Mouse (Mus musculus): ENCODE data around the gene Odf3. TPM values are rescaled to one million over a fixed set of nuclear protein-coding genes. Genes with fewer than 3 reads are reported as not detected.
"Not testable (repeated sequence)": the region's sequence is repeated elsewhere in the genome, so short reads cannot be mapped to it uniquely, and the experiment has no call there.

Odf3 gene
- polyA plus RNA-seq, 1 experiment: not detected

- TF ChIP-seq CTCF (IDR thresholded peaks at IDR 0.05; ENCODE audit: extremely low read depth, insufficient read depth, insufficient read length, insufficient replicate concordance) (no peak), POLR2A (IDR thresholded peaks at IDR 0.05; ENCODE audit: low read depth, low read length) (peak; percentile 33; the same call in 1 of the 2 replicates)
- DNase-seq (ENCODE audit: low read depth in 1 of 2, low spot score in 2 of 2): peak; percentile 87 to 95
- Histone ChIP-seq H3K27me3 (ENCODE audit: control insufficient read depth, insufficient read depth, low read length) (no peaks in the 10 kb centered on the region), H3K4me1 (ENCODE audit: control insufficient read depth, insufficient read depth, insufficient read length) (peaks cover 13% of the 10 kb centered on the region; the same call in 1 of the 2 replicates), H3K4me3 (ENCODE audit: extremely low read depth, insufficient read depth, insufficient read length) (peak within 1 kb of the TSS; percentile 82), H3K27ac (ENCODE audit: insufficient read depth, low read length) (peak within 1 kb of the TSS; percentile 71), H3K36me3 (ENCODE audit: control insufficient read depth, insufficient read depth, low read length) (peaks cover 6% of the 10 kb centered on the region)
- WGBS: under 1% methylated on average over 59 of the region's 59 CpGs
Measured at GRCm38 (mm10) chr7:140881696-140882468, 34.3 kb downstream of the Odf3 start, which contains the start of the genes Psmd13 and Sirt3. TSS of gene Psmd13 (plus strand) at chr7:140881968. TSS of gene Sirt3 (minus strand) at chr7:140882309.

- 0% methylated on average over 12 of the region's 12 CpGs for WGBS
- H3K4me3 ChIP-seq (ENCODE audit: extremely low read depth, insufficient read depth, insufficient read length): peak overlapping the region; percentile 82
- peaks cover 12% of the 10 kb centered on the region; the same call in 1 of the 2 replicates for H3K4me1 ChIP-seq (ENCODE audit: control insufficient read depth, insufficient read depth, insufficient read length)
- H3K27ac ChIP-seq (ENCODE audit: insufficient read depth, low read length): peak overlapping the region; percentile 68
- H3K27me3 ChIP-seq (ENCODE audit: control insufficient read depth, insufficient read depth, low read length): no peaks in the 10 kb centered on the region
- no peak for DNase-seq (ENCODE audit: low read depth in 1 of 2, low spot score in 2 of 2)
- TF ChIP-seq CTCF (IDR thresholded peaks at IDR 0.05; ENCODE audit: extremely low read depth, insufficient read depth, insufficient read length, insufficient replicate concordance) (no peak), POLR2A (IDR thresholded peaks at IDR 0.05; ENCODE audit: low read depth, low read length) (no peak)
- H3K36me3 ChIP-seq (ENCODE audit: control insufficient read depth, insufficient read depth, low read length): peaks cover 10% of the 10 kb centered on the region
Measured at GRCm38 (mm10) chr7:140882469-140882803, 34.8 kb downstream of the Odf3 start.

DNA sequence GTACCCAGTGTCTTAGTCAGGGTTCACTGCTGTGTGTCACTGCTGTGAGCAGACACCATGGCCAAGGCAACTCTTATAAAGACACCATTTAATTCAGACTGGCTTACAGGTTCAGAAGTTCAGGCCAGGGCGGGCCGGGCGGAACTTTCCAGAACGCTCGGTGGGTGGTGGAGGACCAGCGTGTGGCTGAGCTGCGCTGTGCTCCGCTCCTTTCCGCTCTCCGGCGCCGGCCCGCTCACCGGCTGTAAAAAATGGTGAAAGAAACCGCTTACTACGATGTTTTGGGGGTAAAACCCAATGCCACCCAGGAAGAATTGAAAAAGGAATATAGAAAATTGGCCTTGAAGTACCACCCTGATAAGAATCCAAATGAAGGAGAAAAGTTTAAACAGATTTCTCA, 43.0 kb downstream of the Odf3 start:
- H3K36me3 ChIP-seq (ENCODE audit: control insufficient read depth, insufficient read depth, low read length): peaks cover 41% of the 10 kb centered on the region
- H3K4me3 ChIP-seq (ENCODE audit: extremely low read depth, insufficient read depth, insufficient read length); H3K27ac ChIP-seq (ENCODE audit: insufficient read depth, low read length); H3K27me3 ChIP-seq (ENCODE audit: control insufficient read depth, insufficient read depth, low read length); DNase-seq (ENCODE audit: low read depth in 1 of 2, low spot score in 2 of 2); H3K4me1 ChIP-seq (ENCODE audit: control insufficient read depth, insufficient read depth, insufficient read length): not testable (repeated sequence)
- WGBS: 97% methylated on average over 16 of the region's 16 CpGs

DNA sequence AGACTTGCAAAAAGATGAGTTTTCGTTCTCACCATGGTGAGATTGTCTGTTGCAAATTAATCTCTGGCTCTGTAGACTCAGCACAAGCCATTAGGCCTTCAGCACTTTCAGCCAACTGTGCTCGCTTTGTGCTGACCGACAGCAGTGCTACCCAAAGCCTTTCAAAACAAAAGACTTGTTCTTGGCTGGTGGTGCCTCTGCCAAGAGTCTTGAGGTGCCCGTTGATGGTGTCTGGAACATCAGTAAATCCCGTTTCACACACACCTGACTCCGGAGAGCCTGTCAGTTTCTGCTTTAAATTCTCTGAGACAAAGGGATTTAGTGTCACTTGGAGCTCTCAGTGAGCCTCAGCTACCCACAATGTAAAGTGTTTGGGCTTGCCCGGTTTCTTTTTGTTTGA, 46.4 kb downstream of the Odf3 start:
- 93% methylated on average over 7 of the region's 7 CpGs for WGBS
- DNase-seq (ENCODE audit: low read depth in 1 of 2, low spot score in 2 of 2): no peak
- no peaks in the 10 kb centered on the region for H3K27me3 ChIP-seq (ENCODE audit: control insufficient read depth, insufficient read depth, low read length)
- peaks cover 34% of the 10 kb centered on the region for H3K36me3 ChIP-seq (ENCODE audit: control insufficient read depth, insufficient read depth, low read length)
- H3K4me3 ChIP-seq (ENCODE audit: extremely low read depth, insufficient read depth, insufficient read length): no peak overlapping the region
- no peak overlapping the region for H3K27ac ChIP-seq (ENCODE audit: insufficient read depth, low read length)
- no peaks in the 10 kb centered on the region for H3K4me1 ChIP-seq (ENCODE audit: control insufficient read depth, insufficient read depth, insufficient read length)
- TF ChIP-seq POLR2A (IDR thresholded peaks at IDR 0.05; ENCODE audit: low read depth, low read length): no peak
- TF ChIP-seq CTCF (IDR thresholded peaks at IDR 0.05; ENCODE audit: extremely low read depth, insufficient read depth, insufficient read length, insufficient replicate concordance): no peak

GRCm38 (mm10) chr7:140894611-140895010, 47.0 kb downstream of the Odf3 start:
- no peaks in the 10 kb centered on the region for H3K4me1 ChIP-seq (ENCODE audit: control insufficient read depth, insufficient read depth, insufficient read length)
- H3K4me3 ChIP-seq (ENCODE audit: extremely low read depth, insufficient read depth, insufficient read length): no peak overlapping the region
- no peak overlapping the region for H3K27ac ChIP-seq (ENCODE audit: insufficient read depth, low read length)
- H3K27me3 ChIP-seq (ENCODE audit: control insufficient read depth, insufficient read depth, low read length): no peaks in the 10 kb centered on the region
- no peak for TF ChIP-seq POLR2A (IDR thresholded peaks at IDR 0.05; ENCODE audit: low read depth, low read length)
- TF ChIP-seq CTCF (IDR thresholded peaks at IDR 0.05; ENCODE audit: extremely low read depth, insufficient read depth, insufficient read length, insufficient replicate concordance): no peak
- no peak for DNase-seq (ENCODE audit: low read depth in 1 of 2, low spot score in 2 of 2)
- H3K36me3 ChIP-seq (ENCODE audit: control insufficient read depth, insufficient read depth, low read length): peaks cover 30% of the 10 kb centered on the region
- 92% methylated on average over 3 of the region's 3 CpGs for WGBS

DNA sequence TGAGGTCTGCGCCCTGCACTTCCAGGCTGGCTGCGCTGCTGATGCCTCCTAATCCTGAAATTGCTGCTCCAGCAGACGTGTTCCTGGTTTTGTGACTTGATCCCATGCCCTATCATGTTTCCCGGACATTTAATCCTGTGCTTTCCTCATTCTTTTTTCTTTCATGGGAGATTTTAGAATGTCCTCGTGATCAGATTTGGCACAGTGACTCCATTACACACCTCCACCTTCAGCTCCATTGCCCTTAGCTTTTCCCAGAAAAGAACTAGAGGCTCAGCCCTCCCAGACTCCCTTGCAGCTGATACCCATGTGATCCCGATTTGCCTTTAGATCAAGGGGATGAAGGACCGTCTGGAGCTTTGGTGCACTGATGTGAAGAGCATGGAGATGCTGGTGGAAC, 50.3 kb downstream of the Odf3 start:
- no peak overlapping the region for H3K27ac ChIP-seq (ENCODE audit: insufficient read depth, low read length)
- no peaks in the 10 kb centered on the region for H3K4me1 ChIP-seq (ENCODE audit: control insufficient read depth, insufficient read depth, insufficient read length)
- no peaks in the 10 kb centered on the region for H3K27me3 ChIP-seq (ENCODE audit: control insufficient read depth, insufficient read depth, low read length)
- WGBS: 95% methylated on average over 7 of the region's 7 CpGs
- peaks cover 24% of the 10 kb centered on the region for H3K36me3 ChIP-seq (ENCODE audit: control insufficient read depth, insufficient read depth, low read length)
- no peak for DNase-seq (ENCODE audit: low read depth in 1 of 2, low spot score in 2 of 2)
- no peak overlapping the region for H3K4me3 ChIP-seq (ENCODE audit: extremely low read depth, insufficient read depth, insufficient read length)
- TF ChIP-seq POLR2A (IDR thresholded peaks at IDR 0.05; ENCODE audit: low read depth, low read length): no peak
- no peak for TF ChIP-seq CTCF (IDR thresholded peaks at IDR 0.05; ENCODE audit: extremely low read depth, insufficient read depth, insufficient read length, insufficient replicate concordance)

- 89% methylated on average over 3 of the region's 3 CpGs for WGBS
- H3K4me1 ChIP-seq (ENCODE audit: control insufficient read depth, insufficient read depth, insufficient read length): no peaks in the 10 kb centered on the region
- H3K27ac ChIP-seq (ENCODE audit: insufficient read depth, low read length): no peak overlapping the region
- no peak for DNase-seq (ENCODE audit: low read depth in 1 of 2, low spot score in 2 of 2)
- no peak for TF ChIP-seq POLR2A (IDR thresholded peaks at IDR 0.05; ENCODE audit: low read depth, low read length)
- TF ChIP-seq CTCF (IDR thresholded peaks at IDR 0.05; ENCODE audit: extremely low read depth, insufficient read depth, insufficient read length, insufficient replicate concordance): no peak
- peaks cover 18% of the 10 kb centered on the region for H3K36me3 ChIP-seq (ENCODE audit: control insufficient read depth, insufficient read depth, low read length)
- H3K27me3 ChIP-seq (ENCODE audit: control insufficient read depth, insufficient read depth, low read length): no peaks in the 10 kb centered on the region
- H3K4me3 ChIP-seq (ENCODE audit: extremely low read depth, insufficient read depth, insufficient read length): no peak overlapping the region
Measured at GRCm38 (mm10) chr7:140899121-140899520, 51.5 kb downstream of the Odf3 start.
